Mouse (Mus musculus): ENCODE data around the gene Ky. TPM values are rescaled to one million over a fixed set of nuclear protein-coding genes. Genes with fewer than 3 reads are reported as not detected.

Ky gene
- polyA plus RNA-seq, 2 experiments = not detected

DNA sequence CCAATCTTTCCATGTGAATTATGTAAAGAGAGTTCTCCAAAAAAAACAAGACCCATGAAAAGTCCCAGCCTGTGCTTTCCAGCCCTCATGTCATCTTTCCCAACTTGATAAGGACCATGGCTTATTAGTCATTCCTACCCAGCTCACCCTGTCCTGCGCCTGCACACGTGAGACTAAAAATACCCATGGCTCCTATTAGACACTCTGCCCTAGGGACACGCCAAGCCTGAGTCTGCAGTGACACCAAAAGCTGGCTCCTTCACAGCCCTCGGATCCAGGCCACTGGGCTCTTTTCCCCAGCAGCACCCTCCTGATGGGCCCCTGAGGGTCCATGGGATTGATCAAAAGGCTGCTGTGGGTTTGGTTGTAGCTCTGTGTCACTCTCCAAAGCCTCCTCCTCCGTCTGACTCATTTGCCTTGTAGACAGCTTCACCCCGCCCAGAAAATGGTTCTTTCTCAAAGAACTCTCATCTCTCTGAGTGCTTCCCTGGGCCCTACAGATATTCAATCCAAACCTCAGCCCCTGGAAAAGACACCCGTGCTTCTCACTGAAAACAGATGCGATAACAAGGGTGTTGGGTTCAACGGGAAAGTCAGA, 7.6 kb upstream of the Ky start:
- H3K4me2 ChIP-seq (ENCODE audit: low read depth) = no peak overlapping the region
- H3K4me3 ChIP-seq (ENCODE audit: insufficient read depth in 1 of 2, low read depth in 2 of 2, low read length in 2 of 2) = no peak overlapping the region
- H3K27ac ChIP-seq = no peak overlapping the region
- no peak for DNase-seq (ENCODE audit: low read depth in 3 of 3, low spot score in 3 of 3)
- H3K4me1 ChIP-seq (replicated peaks; ENCODE audit: control insufficient read depth in 2 of 2, insufficient read depth in 2 of 2, low read length in 1 of 2) = no peaks in the 10 kb centered on the region; a peak in 1 of 4 replicates
- H3K9ac ChIP-seq (replicated peaks) = no peak overlapping the region
- no peaks in the 10 kb centered on the region for H3K36me3 ChIP-seq (replicated peaks; ENCODE audit: control insufficient read depth, insufficient read depth, low read depth)
- no peaks in the 10 kb centered on the region for H3K27me3 ChIP-seq (ENCODE audit: control insufficient read depth, insufficient read depth, low read length)
- TF ChIP-seq EP300 (IDR thresholded peaks at IDR 0.05; ENCODE audit: low read depth) = no peak
- TF ChIP-seq CTCF (IDR thresholded peaks at IDR 0.05; ENCODE audit: low read depth) = no peak
- no peaks in the 10 kb centered on the region for H3K9me3 ChIP-seq (ENCODE audit: control insufficient read depth, low read length)
- no peak for ATAC-seq (ENCODE audit: insufficient read depth)
- 63% methylated on average over 9 of the region's 9 CpGs for WGBS (ENCODE audit: insufficient replicate concordance)

DNA sequence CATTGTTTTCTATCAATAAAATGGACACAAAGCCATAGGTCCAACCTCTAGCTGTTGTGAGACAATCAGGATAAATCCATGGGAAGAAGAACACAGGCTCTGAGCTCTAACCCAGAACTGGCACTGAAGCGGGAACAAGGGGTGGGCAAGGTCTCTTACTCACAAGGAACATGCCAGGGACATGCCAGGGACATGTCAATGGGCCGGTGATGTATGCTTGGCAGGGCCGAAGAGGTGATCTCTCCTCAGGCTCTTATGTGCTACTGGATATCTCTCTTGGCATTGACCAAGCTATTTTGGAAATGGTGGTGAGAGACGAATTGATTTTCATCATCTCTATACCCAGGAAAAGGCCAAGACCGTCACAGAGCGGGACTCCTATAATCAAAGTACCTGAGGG, 6.8 kb upstream of the Ky start:
- no peak for DNase-seq (ENCODE audit: low read depth in 3 of 3, low spot score in 3 of 3)
- Histone ChIP-seq H3K27ac (no peak overlapping the region), H3K4me2 (ENCODE audit: low read depth) (no peak overlapping the region), H3K9me3 (ENCODE audit: control insufficient read depth, low read length) (no peaks in the 10 kb centered on the region), H3K36me3 (replicated peaks; ENCODE audit: control insufficient read depth, insufficient read depth, low read depth) (no peaks in the 10 kb centered on the region), H3K9ac (replicated peaks) (no peak overlapping the region), H3K4me1 (replicated peaks; ENCODE audit: control insufficient read depth in 2 of 2, insufficient read depth in 2 of 2, low read length in 1 of 2) (no peaks in the 10 kb centered on the region; a peak in 1 of 4 replicates), H3K4me3 (ENCODE audit: insufficient read depth in 1 of 2, low read depth in 2 of 2, low read length in 2 of 2) (no peak overlapping the region), H3K27me3 (ENCODE audit: control insufficient read depth, insufficient read depth, low read length) (no peaks in the 10 kb centered on the region)
- TF ChIP-seq CTCF (IDR thresholded peaks at IDR 0.05; ENCODE audit: low read depth) = no peak
- TF ChIP-seq EP300 (IDR thresholded peaks at IDR 0.05; ENCODE audit: low read depth) = no peak
- no peak for ATAC-seq (ENCODE audit: insufficient read depth)
- 66% methylated on average over 6 of the region's 6 CpGs for WGBS (ENCODE audit: insufficient replicate concordance)

DNA sequence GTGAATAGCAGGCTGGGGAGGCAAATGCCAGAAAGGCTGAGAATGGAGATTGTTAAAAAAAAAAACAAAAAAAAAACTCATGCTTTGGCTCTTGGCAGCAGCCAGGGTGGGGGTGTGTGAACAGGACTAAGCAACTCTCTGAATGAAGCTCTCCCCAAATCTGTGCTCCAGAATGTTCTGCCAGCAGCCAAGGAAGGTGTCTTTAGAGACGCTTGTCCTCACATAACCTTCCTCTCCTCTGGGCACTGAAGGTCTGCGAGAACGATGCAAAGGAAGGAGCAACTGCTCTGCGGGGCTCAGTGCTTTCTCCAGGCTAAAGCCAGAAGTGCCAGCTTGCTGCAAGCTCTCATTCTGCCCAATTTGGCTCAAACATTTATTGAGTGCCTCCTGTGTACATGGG, 6.3 kb upstream of the Ky start:
- H3K4me1 ChIP-seq (replicated peaks; ENCODE audit: control insufficient read depth in 2 of 2, insufficient read depth in 2 of 2, low read length in 1 of 2) = no peaks in the 10 kb centered on the region; a peak in 1 of 4 replicates
- H3K27ac ChIP-seq = no peak overlapping the region
- no peak overlapping the region for H3K4me3 ChIP-seq (ENCODE audit: insufficient read depth in 1 of 2, low read depth in 2 of 2, low read length in 2 of 2)
- DNase-seq (ENCODE audit: low read depth in 3 of 3, low spot score in 3 of 3) (no peak), ATAC-seq (ENCODE audit: insufficient read depth) (no peak)
- H3K9me3 ChIP-seq (ENCODE audit: control insufficient read depth, low read length) = no peaks in the 10 kb centered on the region
- no peaks in the 10 kb centered on the region for H3K36me3 ChIP-seq (replicated peaks; ENCODE audit: control insufficient read depth, insufficient read depth, low read depth)
- H3K27me3 ChIP-seq (ENCODE audit: control insufficient read depth, insufficient read depth, low read length) = no peaks in the 10 kb centered on the region
- TF ChIP-seq CTCF (IDR thresholded peaks at IDR 0.05; ENCODE audit: low read depth) = no peak
- no peak for TF ChIP-seq EP300 (IDR thresholded peaks at IDR 0.05; ENCODE audit: low read depth)
- 61% methylated on average over 4 of the region's 4 CpGs for WGBS (ENCODE audit: insufficient replicate concordance)
- no peak overlapping the region for H3K4me2 ChIP-seq (ENCODE audit: low read depth)
- H3K9ac ChIP-seq (replicated peaks) = no peak overlapping the region

DNA sequence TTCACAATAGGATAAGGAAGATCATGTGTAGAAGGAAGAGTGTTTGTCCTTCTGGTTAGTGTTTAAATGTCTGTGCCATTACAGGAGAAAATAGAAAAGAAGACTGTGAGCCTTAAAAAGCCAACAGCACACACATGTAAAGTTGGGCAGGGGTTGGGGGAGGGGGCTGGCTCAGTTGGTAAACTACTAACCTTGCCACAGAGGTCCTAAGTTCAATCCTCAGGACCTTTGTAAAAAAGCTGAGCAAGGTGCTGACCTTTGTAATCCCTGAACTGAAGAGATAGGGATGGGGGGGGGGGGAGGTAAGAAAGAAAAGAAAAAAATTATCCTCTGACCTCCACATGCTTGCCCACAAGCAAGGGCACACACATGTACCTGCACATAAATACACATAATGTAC, 5.8 kb upstream of the Ky start:
- H3K36me3 ChIP-seq (replicated peaks; ENCODE audit: control insufficient read depth, insufficient read depth, low read depth) = no peaks in the 10 kb centered on the region
- no peak overlapping the region for H3K4me2 ChIP-seq (ENCODE audit: low read depth)
- no peaks in the 10 kb centered on the region for H3K9me3 ChIP-seq (ENCODE audit: control insufficient read depth, low read length)
- no peak for DNase-seq (ENCODE audit: low read depth in 3 of 3, low spot score in 3 of 3)
- H3K27ac ChIP-seq = no peak overlapping the region
- H3K4me1 ChIP-seq (replicated peaks; ENCODE audit: control insufficient read depth in 2 of 2, insufficient read depth in 2 of 2, low read length in 1 of 2) = no peaks in the 10 kb centered on the region; a peak in 1 of 4 replicates
- no peak overlapping the region for H3K9ac ChIP-seq (replicated peaks)
- no peak overlapping the region for H3K4me3 ChIP-seq (ENCODE audit: insufficient read depth in 1 of 2, low read depth in 2 of 2, low read length in 2 of 2)
- TF ChIP-seq CTCF (IDR thresholded peaks at IDR 0.05; ENCODE audit: low read depth) = no peak
- TF ChIP-seq EP300 (IDR thresholded peaks at IDR 0.05; ENCODE audit: low read depth) = no peak
- ATAC-seq (ENCODE audit: insufficient read depth) = no peak
- H3K27me3 ChIP-seq (ENCODE audit: control insufficient read depth, insufficient read depth, low read length) = no peaks in the 10 kb centered on the region

DNA sequence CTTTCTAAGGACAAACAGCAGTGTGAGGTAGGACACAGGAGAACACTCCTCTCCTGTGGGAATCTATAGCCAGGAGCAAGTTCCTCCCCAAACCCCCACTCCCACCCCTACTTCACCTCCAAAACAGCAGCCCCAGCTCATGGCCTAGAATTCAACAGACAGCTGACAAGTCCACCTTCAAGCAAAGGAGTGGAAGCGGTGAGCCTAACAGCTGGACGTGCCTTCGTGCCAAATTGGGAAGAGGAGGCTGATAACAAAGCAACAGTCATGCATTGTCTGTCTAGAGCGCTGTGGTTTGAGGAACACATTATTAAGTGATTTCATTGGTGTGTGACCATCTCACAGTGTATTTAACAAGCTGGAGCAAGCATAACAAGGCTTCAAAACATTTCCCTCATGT, 4.4 kb upstream of the Ky start:
- no peaks in the 10 kb centered on the region; a peak in 1 of 4 replicates for H3K4me1 ChIP-seq (replicated peaks; ENCODE audit: control insufficient read depth in 2 of 2, insufficient read depth in 2 of 2, low read length in 1 of 2)
- H3K36me3 ChIP-seq (replicated peaks; ENCODE audit: control insufficient read depth, insufficient read depth, low read depth) = no peaks in the 10 kb centered on the region
- no peak for DNase-seq (ENCODE audit: low read depth in 3 of 3, low spot score in 3 of 3)
- H3K4me3 ChIP-seq (ENCODE audit: insufficient read depth in 1 of 2, low read depth in 2 of 2, low read length in 2 of 2) = no peak overlapping the region
- H3K4me2 ChIP-seq (ENCODE audit: low read depth) = no peak overlapping the region
- no peak for ATAC-seq (ENCODE audit: insufficient read depth)
- 42% methylated on average over 4 of the region's 4 CpGs for WGBS (ENCODE audit: insufficient replicate concordance)
- no peak overlapping the region for H3K27ac ChIP-seq
- H3K9ac ChIP-seq (replicated peaks) = no peak overlapping the region
- no peaks in the 10 kb centered on the region for H3K9me3 ChIP-seq (ENCODE audit: control insufficient read depth, low read length)
- peaks cover 7% of the 10 kb centered on the region; the same call in 1 of the 2 replicates for H3K27me3 ChIP-seq (ENCODE audit: control insufficient read depth, insufficient read depth, low read length)
- no peak for TF ChIP-seq EP300 (IDR thresholded peaks at IDR 0.05; ENCODE audit: low read depth)
- TF ChIP-seq CTCF (IDR thresholded peaks at IDR 0.05; ENCODE audit: low read depth) = no peak

All from liver, embryonic 14.5 days (tissue).